Mouse (Mus musculus) retina, postnatal 1 day (tissue): ENCODE measurements around the gene BC030500.

Experiments used
- DNase-seq: peaks from one replicate; pipeline ENCODE4 v3.0.0-alpha.2; 2012

Gene BC030500

GRCm38 (mm10) chr8:58911677-58912076 lies at the start of gene BC030500:
BC030500 (plus strand) TSS chr8:58911755.
- no peak for DNase-seq

GRCm38 (mm10) chr8:58886405-58886804 lies 25.1 kb upstream of the BC030500 start:
- DNase-seq, result peak; percentile 31

GRCm38 (mm10) chr8:58890591-58890990 lies 21.0 kb upstream of the BC030500 start:
- DNase-seq, result no peak

- DNase-seq, result no peak
Measured at GRCm38 (mm10) chr8:58895960-58896359, 15.6 kb upstream of the BC030500 start.

GRCm38 (mm10) chr8:58904465-58904864 lies 7.1 kb upstream of the BC030500 start:
- DNase-seq, result no peak

- DNase-seq, result peak; percentile 82
Measured at GRCm38 (mm10) chr8:58912196-58912839, 763 bp downstream of the BC030500 start, which contains the start of gene Galntl6. Galntl6 (minus strand) TSS chr8:58912640.

- peak; percentile 67 for DNase-seq
Measured at GRCm38 (mm10) chr8:58912840-58913639, 1.5 kb downstream of the BC030500 start.

GRCm38 (mm10) chr8:58913640-58913968 lies 2.0 kb downstream of the BC030500 start:
- peak; percentile 25 for DNase-seq

GRCm38 (mm10) chr8:58915142-58915541 lies 3.6 kb downstream of the BC030500 start:
- DNase-seq, result no peak

- peak; percentile 14 for DNase-seq
Measured at GRCm38 (mm10) chr8:58931066-58931465, 19.5 kb downstream of the BC030500 start.

GRCm38 (mm10) chr8:58943773-58944172 lies 32.2 kb downstream of the BC030500 start:
- DNase-seq, result no peak

GRCm38 (mm10) chr8:58957195-58957739 lies 45.7 kb downstream of the BC030500 start:
- DNase-seq, result no peak
